Mouse (Mus musculus) induced T-regulatory cell, adult 2 months (primary cell): ENCODE results near the gene Brwd1.
A peak's percentile ranks its signal among the peaks of the same experiment; 100 is the strongest.
"Not testable (repeated sequence)": the region's sequence is repeated elsewhere in the genome, so short reads cannot be mapped to it uniquely, and the experiment has no call there.

Source experiments
- DNase-seq: peaks from one replicate; pipeline ENCODE4 v3.0.0-alpha.2; 2012; ENCODE audit warnings: low read depth

Gene Brwd1

GRCm38 (mm10) chr16:95983601-95984000 is 98.7 kb downstream of the Brwd1 start:
- DNase-seq, result peak; percentile 67

- DNase-seq, result no peak
Observed at GRCm38 (mm10) chr16:95970841-95971240, 111.5 kb downstream of the Brwd1 start.

- DNase-seq, result no peak
Observed at GRCm38 (mm10) chr16:95967455-95967854, 114.9 kb downstream of the Brwd1 start.

- DNase-seq, result peak; percentile 77
Observed at GRCm38 (mm10) chr16:95964427-95965023, 117.8 kb downstream of the Brwd1 start.

- DNase-seq, result not testable (repeated sequence)
Observed at GRCm38 (mm10) chr16:95961484-95961883, 120.8 kb downstream of the Brwd1 start.

GRCm38 (mm10) chr16:95960689-95961088 is 121.6 kb downstream of the Brwd1 start:
- not testable (repeated sequence) for DNase-seq

GRCm38 (mm10) chr16:95958080-95958479 is 124.2 kb downstream of the Brwd1 start:
- DNase-seq, result no peak

GRCm38 (mm10) chr16:95956618-95957017 is 125.7 kb downstream of the Brwd1 start:
- DNase-seq, result peak; percentile 34

GRCm38 (mm10) chr16:95955716-95956346 is 126.5 kb downstream of the Brwd1 start:
- DNase-seq, result no peak

GRCm38 (mm10) chr16:95954341-95954740 is 128.0 kb downstream of the Brwd1 start:
- DNase-seq, result no peak

GRCm38 (mm10) chr16:95953159-95953650 is 129.1 kb downstream of the Brwd1 start:
- DNase-seq, result no peak

GRCm38 (mm10) chr16:95951471-95951870 is 130.9 kb downstream of the Brwd1 start:
- DNase-seq, result no peak

- peak; percentile 86 for DNase-seq
Observed at GRCm38 (mm10) chr16:95945389-95946311, 136.7 kb downstream of the Brwd1 start.

- DNase-seq, result no peak
Observed at GRCm38 (mm10) chr16:95943186-95943585, 139.1 kb downstream of the Brwd1 start.
